Mouse (Mus musculus): ENCODE measurements around the gene Nupl2. TPM values are rescaled to one million over a fixed set of nuclear protein-coding genes. Genes with fewer than 3 reads are reported as not detected.

The Nupl2 gene
- polyA plus RNA-seq, 1 experiment from 2014 or later, result 12.3 TPM

DNA sequence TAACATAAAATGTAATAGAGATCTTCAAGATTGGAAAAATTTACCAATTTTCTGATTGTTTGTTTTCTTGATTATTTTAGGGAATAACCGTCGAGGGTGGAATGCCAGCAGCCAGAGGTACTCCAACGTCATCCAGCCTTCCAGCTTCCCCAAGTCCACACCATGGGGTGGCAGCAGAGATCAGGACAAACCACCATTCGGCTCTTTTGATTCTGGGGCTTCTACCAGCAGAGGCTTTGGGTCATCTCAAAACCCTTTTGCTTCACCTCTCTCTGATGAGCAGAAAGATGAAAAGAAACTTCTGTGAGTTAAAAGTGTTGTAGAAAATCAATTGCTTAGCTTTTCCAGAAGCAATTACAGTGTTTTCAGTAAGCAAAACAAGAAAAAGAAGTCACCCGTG is 2.5 kb downstream of the Nupl2 start:
- H3K27me3 ChIP-seq (ENCODE audit: insufficient read depth, low read length), result no peaks in the 10 kb centered on the region
- ATAC-seq (ENCODE audit: low FRiP score, low TSS enrichment), result no peak
- H3K36me3 ChIP-seq (ENCODE audit: insufficient read depth, low read length), result peaks cover 11% of the 10 kb centered on the region; the same call in 1 of the 2 replicates
- no peak overlapping the region for H3K4me3 ChIP-seq (ENCODE audit: low read length)
- H3K4me1 ChIP-seq (ENCODE audit: insufficient read depth, low read length), result peaks cover 7% of the 10 kb centered on the region; the same call in 1 of the 2 replicates
- H3K4me2 ChIP-seq (replicated peaks; ENCODE audit: low read depth, low read length), result no peak overlapping the region
- no peak overlapping the region for H3K9ac ChIP-seq (replicated peaks; ENCODE audit: low read length)
- 48% methylated on average over 5 of the region's 5 CpGs for WGBS
- H3K9me3 ChIP-seq (ENCODE audit: low read length), result no peaks in the 10 kb centered on the region
- H3K27ac ChIP-seq (ENCODE audit: low read length), result no peak overlapping the region

DNA sequence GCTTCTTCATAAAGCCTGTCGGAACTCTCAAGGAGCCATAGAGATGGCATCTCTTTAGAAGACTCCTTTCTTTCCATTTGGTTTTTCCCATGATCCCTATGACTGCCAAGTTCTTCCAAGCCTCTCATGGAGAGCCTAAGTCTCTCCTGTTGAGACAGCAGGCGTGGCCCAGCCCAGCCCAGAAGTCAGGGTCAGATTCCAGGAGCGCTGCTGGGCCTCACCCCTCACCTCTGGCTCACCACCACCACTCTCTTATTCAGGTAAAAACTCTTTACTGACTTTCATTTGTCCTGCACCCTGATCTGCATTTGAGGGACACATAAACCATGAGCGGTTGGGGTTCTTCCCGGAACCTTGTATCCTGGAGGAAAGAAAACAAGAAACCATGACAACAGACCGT is 5.1 kb downstream of the Nupl2 start:
- H3K4me3 ChIP-seq (ENCODE audit: low read length), result no peak overlapping the region
- 0 out of 2 replicates have a peak, but pooled peaks cover 4% of the 10 kb centered on the region for H3K4me1 ChIP-seq (ENCODE audit: insufficient read depth, low read length)
- WGBS, result 94% methylated on average over 6 of the region's 6 CpGs
- H3K9me3 ChIP-seq (ENCODE audit: low read length), result no peaks in the 10 kb centered on the region
- no peak for ATAC-seq (ENCODE audit: low FRiP score, low TSS enrichment)
- H3K36me3 ChIP-seq (ENCODE audit: insufficient read depth, low read length), result peaks cover 15% of the 10 kb centered on the region; the same call in 1 of the 2 replicates
- no peak overlapping the region for H3K27ac ChIP-seq (ENCODE audit: low read length)
- no peak overlapping the region for H3K9ac ChIP-seq (replicated peaks; ENCODE audit: low read length)
- H3K4me2 ChIP-seq (replicated peaks; ENCODE audit: low read depth, low read length), result no peak overlapping the region
- no peaks in the 10 kb centered on the region for H3K27me3 ChIP-seq (ENCODE audit: insufficient read depth, low read length)

DNA sequence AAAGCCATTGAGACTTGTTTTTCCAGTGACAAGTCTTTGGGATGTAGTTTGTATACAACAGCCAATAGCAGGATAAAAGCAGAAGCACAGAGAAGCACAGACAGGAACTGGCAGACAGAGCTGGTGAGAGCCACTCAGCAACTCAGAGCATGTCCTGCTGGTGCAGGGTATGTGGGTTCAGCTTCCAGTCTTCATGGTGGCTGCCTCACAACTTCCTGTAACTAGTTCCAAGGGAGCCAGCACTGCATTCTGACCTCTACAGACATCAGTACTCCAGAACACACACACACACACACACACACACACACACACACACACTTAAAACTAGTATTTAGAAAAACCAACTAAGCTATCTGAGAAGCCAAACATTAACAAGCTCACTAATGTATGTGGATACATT is 7.3 kb downstream of the Nupl2 start:
- ATAC-seq (ENCODE audit: low FRiP score, low TSS enrichment), result no peak
- H3K4me1 ChIP-seq (ENCODE audit: insufficient read depth, low read length), result no peaks in the 10 kb centered on the region
- no peak overlapping the region for H3K27ac ChIP-seq (ENCODE audit: low read length)
- no peak overlapping the region for H3K4me2 ChIP-seq (replicated peaks; ENCODE audit: low read depth, low read length)
- H3K36me3 ChIP-seq (ENCODE audit: insufficient read depth, low read length), result peaks cover 15% of the 10 kb centered on the region; the same call in 1 of the 2 replicates
- H3K4me3 ChIP-seq (ENCODE audit: low read length), result no peak overlapping the region
- no peaks in the 10 kb centered on the region for H3K27me3 ChIP-seq (ENCODE audit: insufficient read depth, low read length)
- no peaks in the 10 kb centered on the region for H3K9me3 ChIP-seq (ENCODE audit: low read length)
- no peak overlapping the region for H3K9ac ChIP-seq (replicated peaks; ENCODE audit: low read length)

DNA sequence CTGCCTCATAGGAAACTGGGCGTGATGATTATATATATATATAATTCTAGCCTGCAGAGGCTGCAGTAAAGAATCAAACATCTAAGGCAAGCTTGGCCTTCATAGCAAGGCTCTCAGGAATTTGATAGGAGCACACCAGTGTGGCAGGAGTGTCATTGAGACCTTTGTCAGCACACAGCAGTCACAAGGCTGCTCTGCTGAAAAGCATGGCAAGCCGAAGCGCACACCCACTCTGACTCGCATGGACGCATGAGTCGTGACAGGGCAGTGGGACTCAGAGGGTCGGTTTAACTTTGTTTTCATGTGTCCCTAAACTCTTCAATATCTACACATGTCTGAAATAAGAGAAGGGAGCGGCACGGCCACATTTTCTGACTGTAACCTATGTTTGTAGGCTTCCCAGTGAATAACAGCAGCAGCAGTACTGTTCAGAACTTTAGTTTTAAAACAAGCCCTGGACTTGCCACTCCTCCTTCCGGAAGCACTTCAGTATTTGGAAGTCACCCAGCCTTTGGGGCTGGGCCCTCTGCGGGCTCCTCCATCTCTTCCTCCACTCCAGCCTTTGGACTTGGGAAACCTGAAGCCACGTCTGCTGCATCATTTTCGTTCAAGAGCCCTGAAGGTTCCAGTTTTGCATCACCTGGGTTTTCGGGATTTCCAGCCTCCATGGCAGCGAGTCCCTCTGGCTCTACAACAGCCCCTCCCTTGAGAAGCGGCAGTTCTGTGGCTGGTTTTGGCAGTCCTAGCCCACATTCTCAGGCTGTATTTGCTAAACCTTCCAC is 16.9 kb downstream of the Nupl2 start:
- H3K27me3 ChIP-seq (ENCODE audit: insufficient read depth, low read length), result no peaks in the 10 kb centered on the region
- H3K9me3 ChIP-seq (ENCODE audit: low read length), result peaks cover 6% of the 10 kb centered on the region; the same call in 1 of the 2 replicates
- H3K4me3 ChIP-seq (ENCODE audit: low read length), result no peak overlapping the region
- no peak for ATAC-seq (ENCODE audit: low FRiP score, low TSS enrichment)
- H3K4me1 ChIP-seq (ENCODE audit: insufficient read depth, low read length), result no peaks in the 10 kb centered on the region
- H3K27ac ChIP-seq (ENCODE audit: low read length), result no peak overlapping the region
- peaks cover 22% of the 10 kb centered on the region for H3K36me3 ChIP-seq (ENCODE audit: insufficient read depth, low read length)
- WGBS, result 88% methylated on average over 16 of the region's 16 CpGs
- no peak overlapping the region for H3K4me2 ChIP-seq (replicated peaks; ENCODE audit: low read depth, low read length)
- no peak overlapping the region for H3K9ac ChIP-seq (replicated peaks; ENCODE audit: low read length)

DNA sequence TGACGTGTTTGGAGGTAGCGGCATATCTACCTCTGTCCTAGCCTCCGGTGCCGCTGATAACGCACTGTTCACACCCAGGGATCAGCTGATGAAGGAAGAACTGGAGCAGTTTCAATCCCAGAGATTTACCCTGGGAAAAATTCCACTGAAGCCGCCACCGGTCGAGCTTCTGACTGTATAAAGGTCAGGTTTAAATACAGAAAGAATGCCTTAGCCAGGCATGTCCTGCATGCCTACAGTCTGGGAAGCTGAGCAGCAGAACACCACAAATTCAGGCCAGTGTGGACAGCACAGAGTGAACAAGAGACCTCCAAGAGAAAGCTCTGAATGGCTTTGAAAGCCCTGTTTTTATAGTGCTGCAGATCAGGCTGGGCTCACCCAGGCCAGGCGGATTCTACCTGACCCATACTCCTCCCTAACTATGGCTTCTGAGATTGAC is 17.6 kb downstream of the Nupl2 start:
- H3K27ac ChIP-seq (ENCODE audit: low read length), result no peak overlapping the region
- no peak overlapping the region for H3K4me2 ChIP-seq (replicated peaks; ENCODE audit: low read depth, low read length)
- H3K4me1 ChIP-seq (ENCODE audit: insufficient read depth, low read length), result no peaks in the 10 kb centered on the region
- H3K36me3 ChIP-seq (ENCODE audit: insufficient read depth, low read length), result peaks cover 22% of the 10 kb centered on the region
- no peaks in the 10 kb centered on the region for H3K27me3 ChIP-seq (ENCODE audit: insufficient read depth, low read length)
- H3K9ac ChIP-seq (replicated peaks; ENCODE audit: low read length), result no peak overlapping the region
- peaks cover 6% of the 10 kb centered on the region; the same call in 1 of the 2 replicates for H3K9me3 ChIP-seq (ENCODE audit: low read length)
- H3K4me3 ChIP-seq (ENCODE audit: low read length), result no peak overlapping the region
- ATAC-seq (ENCODE audit: low FRiP score, low TSS enrichment), result no peak
- WGBS, result 93% methylated on average over 9 of the region's 9 CpGs

DNA sequence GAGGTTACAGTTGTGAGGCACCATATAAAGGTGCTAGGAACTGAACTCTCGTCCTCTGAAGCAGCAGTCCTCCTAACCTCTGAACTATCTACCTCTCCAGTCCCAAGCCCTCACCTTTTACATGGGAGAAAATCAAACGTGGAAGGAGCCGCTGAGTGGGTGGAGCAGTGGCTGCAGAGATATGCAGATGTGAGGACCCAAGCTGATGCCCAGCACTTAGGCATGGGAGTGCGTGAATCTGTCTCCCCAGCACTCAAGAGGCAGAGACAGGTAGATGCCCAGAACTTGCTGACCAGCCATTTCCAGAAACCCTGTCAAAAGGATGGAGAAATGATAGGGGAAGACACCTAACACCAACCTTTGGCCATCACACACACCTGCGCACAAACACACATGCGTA is 18.3 kb downstream of the Nupl2 start:
- ATAC-seq (ENCODE audit: low FRiP score, low TSS enrichment), result no peak
- Histone ChIP-seq H3K27ac (ENCODE audit: low read length) (no peak overlapping the region), H3K27me3 (ENCODE audit: insufficient read depth, low read length) (no peaks in the 10 kb centered on the region), H3K4me1 (ENCODE audit: insufficient read depth, low read length) (no peaks in the 10 kb centered on the region), H3K4me2 (replicated peaks; ENCODE audit: low read depth, low read length) (no peak overlapping the region), H3K9me3 (ENCODE audit: low read length) (peaks cover 6% of the 10 kb centered on the region; the same call in 1 of the 2 replicates), H3K36me3 (ENCODE audit: insufficient read depth, low read length) (peaks cover 22% of the 10 kb centered on the region), H3K9ac (replicated peaks; ENCODE audit: low read length) (no peak overlapping the region), H3K4me3 (ENCODE audit: low read length) (no peak overlapping the region)
- 93% methylated on average over 6 of the region's 6 CpGs for WGBS

DNA sequence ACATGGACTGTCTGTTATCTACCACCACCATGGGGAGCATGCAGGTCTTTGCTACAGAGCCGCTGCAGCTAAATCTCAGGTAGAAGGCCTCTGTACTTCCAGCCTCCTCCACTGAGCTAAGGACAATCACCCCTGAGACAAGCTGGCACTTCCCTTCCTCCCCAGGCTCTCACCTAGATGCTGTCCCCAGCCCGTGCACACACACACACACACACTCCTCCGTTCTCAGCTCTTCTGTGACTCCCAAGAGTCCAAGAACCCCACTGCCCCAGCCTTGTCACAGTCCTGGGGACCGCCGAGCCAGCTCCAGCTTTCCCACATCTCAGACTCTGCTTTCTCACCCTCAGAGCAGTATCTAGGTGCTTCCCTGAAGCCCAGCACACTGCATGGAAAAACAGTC is 19.2 kb downstream of the Nupl2 start:
- Histone ChIP-seq H3K27ac (ENCODE audit: low read length) (no peak overlapping the region), H3K9me3 (ENCODE audit: low read length) (peaks cover 6% of the 10 kb centered on the region; the same call in 1 of the 2 replicates), H3K27me3 (ENCODE audit: insufficient read depth, low read length) (no peaks in the 10 kb centered on the region), H3K4me3 (ENCODE audit: low read length) (no peak overlapping the region), H3K4me1 (ENCODE audit: insufficient read depth, low read length) (no peaks in the 10 kb centered on the region), H3K9ac (replicated peaks; ENCODE audit: low read length) (no peak overlapping the region), H3K4me2 (replicated peaks; ENCODE audit: low read depth, low read length) (no peak overlapping the region), H3K36me3 (ENCODE audit: insufficient read depth, low read length) (peaks cover 22% of the 10 kb centered on the region)
- no peak for ATAC-seq (ENCODE audit: low FRiP score, low TSS enrichment)
- 91% methylated on average over 5 of the region's 5 CpGs for WGBS

DNA sequence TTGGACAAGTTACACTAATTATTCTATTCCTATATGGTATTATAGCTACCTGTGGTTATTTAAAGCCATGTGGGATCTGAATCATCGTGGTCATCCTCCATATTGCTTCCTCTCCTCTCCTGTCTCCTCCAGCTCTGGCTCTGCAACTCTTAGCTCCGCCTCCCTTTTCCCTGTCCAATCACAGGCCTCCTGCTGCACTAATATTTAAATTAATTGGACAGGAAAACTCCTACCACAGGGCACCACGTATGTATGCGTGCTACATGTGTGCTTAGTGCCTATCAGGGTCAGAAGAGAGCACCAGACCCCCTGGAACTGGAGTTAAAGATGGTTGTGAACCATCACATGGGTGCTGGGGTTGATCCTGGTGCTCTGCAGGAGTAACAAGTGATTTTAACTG is 23.7 kb downstream of the Nupl2 start:
- 77% methylated on average over 4 of the region's 4 CpGs for WGBS
- Histone ChIP-seq H3K4me2 (replicated peaks; ENCODE audit: low read depth, low read length) (no peak overlapping the region), H3K27ac (ENCODE audit: low read length) (no peak overlapping the region), H3K4me1 (ENCODE audit: insufficient read depth, low read length) (no peaks in the 10 kb centered on the region; the same call in 1 of the 2 replicates), H3K4me3 (ENCODE audit: low read length) (no peak overlapping the region), H3K27me3 (ENCODE audit: insufficient read depth, low read length) (no peaks in the 10 kb centered on the region), H3K36me3 (ENCODE audit: insufficient read depth, low read length) (peaks cover 5% of the 10 kb centered on the region; the same call in 1 of the 2 replicates), H3K9me3 (ENCODE audit: low read length) (peaks cover 6% of the 10 kb centered on the region; the same call in 1 of the 2 replicates), H3K9ac (replicated peaks; ENCODE audit: low read length) (no peak overlapping the region)
- ATAC-seq (ENCODE audit: low FRiP score, low TSS enrichment), result no peak

DNA sequence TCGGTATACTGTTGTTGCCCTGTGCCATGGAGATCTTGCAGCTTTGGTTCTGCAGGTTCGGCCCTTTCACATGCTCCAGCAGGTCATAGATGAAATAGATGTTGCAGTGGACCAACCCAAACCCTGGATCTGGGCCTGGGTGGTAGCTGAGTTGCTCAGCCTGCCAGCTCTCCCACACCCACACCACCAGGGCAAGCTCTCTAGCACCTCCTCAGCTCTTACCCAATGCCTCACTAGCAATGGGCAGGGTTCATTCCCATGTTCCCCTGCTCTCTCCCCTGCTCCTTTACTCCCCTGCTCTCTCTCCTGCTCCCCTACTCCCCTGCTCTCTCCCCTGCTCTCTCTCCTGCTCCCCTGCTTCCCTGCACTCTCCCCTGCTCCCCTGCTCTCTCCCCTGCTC is 27.1 kb downstream of the Nupl2 start:
- H3K4me1 ChIP-seq (ENCODE audit: insufficient read depth, low read length), result no peaks in the 10 kb centered on the region; the same call in 1 of the 2 replicates
- 89% methylated on average over 2 of the region's 2 CpGs for WGBS
- H3K4me3 ChIP-seq (ENCODE audit: low read length), result no peak overlapping the region
- H3K36me3 ChIP-seq (ENCODE audit: insufficient read depth, low read length), result no peaks in the 10 kb centered on the region
- no peak overlapping the region for H3K27ac ChIP-seq (ENCODE audit: low read length)
- H3K4me2 ChIP-seq (replicated peaks; ENCODE audit: low read depth, low read length), result no peak overlapping the region
- no peaks in the 10 kb centered on the region; the same call in 1 of the 2 replicates for H3K9me3 ChIP-seq (ENCODE audit: low read length)
- H3K27me3 ChIP-seq (ENCODE audit: insufficient read depth, low read length), result no peaks in the 10 kb centered on the region
- no peak overlapping the region for H3K9ac ChIP-seq (replicated peaks; ENCODE audit: low read length)
- ATAC-seq (ENCODE audit: low FRiP score, low TSS enrichment), result no peak

DNA sequence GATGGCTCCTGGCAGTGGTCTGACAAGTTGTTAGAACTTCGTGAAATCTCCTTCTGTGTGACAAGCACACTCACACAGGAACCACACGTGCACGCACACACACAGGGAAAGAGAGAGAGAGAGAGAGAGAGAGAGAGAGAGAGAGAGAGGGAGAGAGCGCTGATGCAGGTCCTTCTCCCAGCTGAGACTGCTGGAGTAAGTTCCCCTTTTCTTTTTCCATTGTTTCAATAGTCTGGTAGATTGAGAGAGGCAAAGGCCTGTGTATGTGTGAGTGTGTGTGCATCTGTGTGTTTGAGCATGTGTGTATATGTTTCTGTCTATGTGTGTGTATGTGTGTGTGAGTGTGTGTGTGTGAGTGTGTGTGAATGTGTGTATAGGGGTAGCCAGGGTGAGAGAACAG is 36.2 kb downstream of the Nupl2 start:
- Histone ChIP-seq H3K4me1 (ENCODE audit: insufficient read depth, low read length) (no peaks in the 10 kb centered on the region), H3K4me3 (ENCODE audit: low read length) (no peak overlapping the region), H3K27me3 (ENCODE audit: insufficient read depth, low read length) (no peaks in the 10 kb centered on the region), H3K4me2 (replicated peaks; ENCODE audit: low read depth, low read length) (no peak overlapping the region), H3K9ac (replicated peaks; ENCODE audit: low read length) (no peak overlapping the region), H3K36me3 (ENCODE audit: insufficient read depth, low read length) (no peaks in the 10 kb centered on the region), H3K9me3 (ENCODE audit: low read length) (no peaks in the 10 kb centered on the region), H3K27ac (ENCODE audit: low read length) (no peak overlapping the region)
- WGBS, result 80% methylated on average over 4 of the region's 4 CpGs
- ATAC-seq (ENCODE audit: low FRiP score, low TSS enrichment), result no peak

Measured in kidney, embryonic 16.5 days (tissue).